Mouse (Mus musculus): ENCODE data around the gene Tnfsf11.

DNA sequence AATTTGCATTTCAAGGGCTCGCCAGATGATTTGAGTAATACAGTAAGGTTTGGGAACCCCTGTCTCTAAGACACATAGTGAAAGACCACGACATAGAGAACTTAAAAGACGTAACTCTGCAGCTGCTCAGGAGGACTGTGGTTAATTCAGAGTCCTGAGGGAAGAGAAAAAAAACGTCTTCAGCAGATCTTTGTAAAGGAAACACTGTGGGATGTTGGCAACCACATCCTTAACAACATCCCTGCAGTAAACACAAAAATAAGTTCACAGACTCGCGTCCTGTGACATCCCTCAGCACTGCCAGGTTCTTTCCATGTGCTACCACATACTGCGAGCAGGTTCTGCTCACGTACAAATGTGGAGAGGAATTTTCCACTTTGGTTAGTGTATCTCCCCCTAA lies 48.9 kb upstream of the Tnfsf11 start:
- TF ChIP-seq CTCF (IDR thresholded peaks at IDR 0.05) (no peak), EP300 (IDR thresholded peaks at IDR 0.05) (no peak)

Measured in lung, postnatal 0 days (tissue).